Mouse (Mus musculus): ENCODE data around the gene C1qtnf6. TPM values are rescaled to one million over a fixed set of nuclear protein-coding genes. Genes with fewer than 3 reads are reported as not detected.

The C1qtnf6 gene
- polyA plus RNA-seq, 2 experiments, result 60.1 to 89.1 TPM

GRCm38 (mm10) chr15:78535723-78536421 lies 4.7 kb upstream of the C1qtnf6 start:
- Histone ChIP-seq H3K27me3 (ENCODE audit: control insufficient read depth, insufficient read depth, low read length) (no peaks in the 10 kb centered on the region), H3K4me3 (replicated peaks; ENCODE audit: low read length) (no peak overlapping the region), H3K27ac (replicated peaks; ENCODE audit: low read depth, low read length) (no peak overlapping the region), H3K36me3 (ENCODE audit: control insufficient read depth, insufficient read depth, low read length) (no peaks in the 10 kb centered on the region), H3K4me2 (replicated peaks; ENCODE audit: low read depth, low read length, severe bottlenecking) (no peak overlapping the region), H3K4me1 (ENCODE audit: control insufficient read depth, insufficient read depth, low read length) (peaks cover 8% of the 10 kb centered on the region), H3K9me3 (ENCODE audit: control insufficient read depth, low read length) (no peaks in the 10 kb centered on the region), H3K9ac (ENCODE audit: low read depth, low read length, severe bottlenecking) (no peak overlapping the region)
- DNase-seq (ENCODE audit: low spot score), result no peak
- no peak for TF ChIP-seq POLR2A (IDR thresholded peaks at IDR 0.05; ENCODE audit: borderline replicate concordance, extremely low read depth, insufficient read depth, insufficient read length)
- no peak for ATAC-seq (ENCODE audit: low FRiP score, low read depth)
- 53% methylated on average over 10 of the region's 10 CpGs for WGBS

GRCm38 (mm10) chr15:78533346-78533835 lies 2.2 kb upstream of the C1qtnf6 start:
- no peak overlapping the region for H3K4me3 ChIP-seq (replicated peaks; ENCODE audit: low read length)
- H3K9ac ChIP-seq (ENCODE audit: low read depth, low read length, severe bottlenecking), result 0 out of 2 replicates have a peak overlapping the region, but pooled peaks have one; percentile 21
- peaks cover 22% of the 10 kb centered on the region for H3K4me1 ChIP-seq (ENCODE audit: control insufficient read depth, insufficient read depth, low read length)
- H3K36me3 ChIP-seq (ENCODE audit: control insufficient read depth, insufficient read depth, low read length), result no peaks in the 10 kb centered on the region
- no peaks in the 10 kb centered on the region for H3K9me3 ChIP-seq (ENCODE audit: control insufficient read depth, low read length)
- H3K27me3 ChIP-seq (ENCODE audit: control insufficient read depth, insufficient read depth, low read length), result no peaks in the 10 kb centered on the region
- no peak overlapping the region for H3K27ac ChIP-seq (replicated peaks; ENCODE audit: low read depth, low read length)
- TF ChIP-seq POLR2A (IDR thresholded peaks at IDR 0.05; ENCODE audit: borderline replicate concordance, extremely low read depth, insufficient read depth, insufficient read length), result no peak
- no peak for DNase-seq (ENCODE audit: low spot score)
- WGBS, result 71% methylated on average over 10 of the region's 10 CpGs
- no peak overlapping the region for H3K4me2 ChIP-seq (replicated peaks; ENCODE audit: low read depth, low read length, severe bottlenecking)
- ATAC-seq (ENCODE audit: low FRiP score, low read depth), result no peak

GRCm38 (mm10) chr15:78532566-78533345 lies 1.5 kb upstream of the C1qtnf6 start:
- no peak for ATAC-seq (ENCODE audit: low FRiP score, low read depth)
- Histone ChIP-seq H3K4me2 (replicated peaks; ENCODE audit: low read depth, low read length, severe bottlenecking) (no peak overlapping the region), H3K27ac (replicated peaks; ENCODE audit: low read depth, low read length) (no peak overlapping the region), H3K4me3 (replicated peaks; ENCODE audit: low read length) (no peak overlapping the region), H3K36me3 (ENCODE audit: control insufficient read depth, insufficient read depth, low read length) (no peaks in the 10 kb centered on the region), H3K4me1 (ENCODE audit: control insufficient read depth, insufficient read depth, low read length) (peaks cover 25% of the 10 kb centered on the region), H3K9me3 (ENCODE audit: control insufficient read depth, low read length) (no peaks in the 10 kb centered on the region), H3K27me3 (ENCODE audit: control insufficient read depth, insufficient read depth, low read length) (no peaks in the 10 kb centered on the region), H3K9ac (ENCODE audit: low read depth, low read length, severe bottlenecking) (0 out of 2 replicates have a peak overlapping the region, but pooled peaks have one; percentile 21)
- WGBS, result 72% methylated on average over 10 of the region's 10 CpGs
- DNase-seq (ENCODE audit: low spot score), result no peak
- TF ChIP-seq POLR2A (IDR thresholded peaks at IDR 0.05; ENCODE audit: borderline replicate concordance, extremely low read depth, insufficient read depth, insufficient read length), result no peak

- Histone ChIP-seq H3K4me2 (replicated peaks; ENCODE audit: low read depth, low read length, severe bottlenecking) (peak overlapping the region; percentile 51), H3K27ac (replicated peaks; ENCODE audit: low read depth, low read length) (peak overlapping the region; percentile 46), H3K9me3 (ENCODE audit: control insufficient read depth, low read length) (no peaks in the 10 kb centered on the region), H3K9ac (ENCODE audit: low read depth, low read length, severe bottlenecking) (peak overlapping the region; percentile 50), H3K4me3 (replicated peaks; ENCODE audit: low read length) (peak overlapping the region; percentile 33), H3K4me1 (ENCODE audit: control insufficient read depth, insufficient read depth, low read length) (peaks cover 25% of the 10 kb centered on the region), H3K27me3 (ENCODE audit: control insufficient read depth, insufficient read depth, low read length) (no peaks in the 10 kb centered on the region), H3K36me3 (ENCODE audit: control insufficient read depth, insufficient read depth, low read length) (no peaks in the 10 kb centered on the region)
- DNase-seq (ENCODE audit: low spot score) (peak; percentile 100), ATAC-seq (ENCODE audit: low FRiP score, low read depth) (peak; percentile 88)
- WGBS, result under 1% methylated on average over 25 of the region's 25 CpGs
- TF ChIP-seq POLR2A (IDR thresholded peaks at IDR 0.05; ENCODE audit: borderline replicate concordance, extremely low read depth, insufficient read depth, insufficient read length), result no peak
These were observed 769 bp upstream of the C1qtnf6 start for GRCm38 (mm10) chr15:78531901-78532469.

- H3K9ac ChIP-seq (ENCODE audit: low read depth, low read length, severe bottlenecking), result peak overlapping the region; percentile 50; the same call in 1 of the 2 replicates
- H3K36me3 ChIP-seq (ENCODE audit: control insufficient read depth, insufficient read depth, low read length), result no peaks in the 10 kb centered on the region
- no peaks in the 10 kb centered on the region for H3K27me3 ChIP-seq (ENCODE audit: control insufficient read depth, insufficient read depth, low read length)
- no peak for DNase-seq (ENCODE audit: low spot score)
- peak overlapping the region; percentile 33; the same call in 1 of the 2 replicates for H3K4me3 ChIP-seq (replicated peaks; ENCODE audit: low read length)
- H3K4me1 ChIP-seq (ENCODE audit: control insufficient read depth, insufficient read depth, low read length), result peaks cover 25% of the 10 kb centered on the region
- no peak for ATAC-seq (ENCODE audit: low FRiP score, low read depth)
- WGBS, result 69% methylated on average over 4 of the region's 4 CpGs
- peak overlapping the region; percentile 51 for H3K4me2 ChIP-seq (replicated peaks; ENCODE audit: low read depth, low read length, severe bottlenecking)
- H3K9me3 ChIP-seq (ENCODE audit: control insufficient read depth, low read length), result no peaks in the 10 kb centered on the region
- peak overlapping the region; percentile 46 for H3K27ac ChIP-seq (replicated peaks; ENCODE audit: low read depth, low read length)
- TF ChIP-seq POLR2A (IDR thresholded peaks at IDR 0.05; ENCODE audit: borderline replicate concordance, extremely low read depth, insufficient read depth, insufficient read length), result no peak
These were observed 170 bp upstream of the C1qtnf6 start for GRCm38 (mm10) chr15:78531451-78531720.

All from limb, embryonic 14.5 days (tissue).